Mouse (Mus musculus) macrophage (primary cell): Measurements from ENCODE around the gene Tdp1. TPM values are rescaled to one million over a fixed set of nuclear protein-coding genes. Genes with fewer than 3 reads are reported as not detected.

Source experiments
- H3K27ac ChIP-seq: fragments of 350-480 bp; formaldehyde crosslinking; 2 replicates; pipeline ENCODE4 v1.9.0; 2021
- H3K36me3 ChIP-seq: fragments of 350-480 bp; formaldehyde crosslinking; 2 replicates; pipeline ENCODE4 v1.9.0; 2021; ENCODE audit errors: inconsistent target
- H3K4me3 ChIP-seq: fragments of 350-480 bp; formaldehyde crosslinking; 2 replicates; pipeline ENCODE4 v1.9.0; 2021; ENCODE audit errors: inconsistent target
- H3K79me2 ChIP-seq: fragments of 350-480 bp; formaldehyde crosslinking; 2 replicates; pipeline ENCODE4 v1.9.0; 2021; ENCODE audit errors: inconsistent target
- WGBS: methylation state at CpG from one replicate; pipeline ENCODE4 v1.1.7; 2026; ENCODE audit warnings: inconsistent platforms; ENCODE audit not compliant: missing documents; 5-methylcytosine and 5-hydroxymethylcytosine counted together
- polyA plus RNA-seq: library from polyadenylated mRNA; stranded (reverse); fragments of 250-400 nt; gene quantifications from 3 replicates; pipeline ENCODE4 v1.2.4, GENCODE M21; 2018; ENCODE audit warnings: inconsistent platforms
- total RNA-seq, 78 experiments: library from RNA; depleted of rRNA; stranded (reverse); fragments of 250-400 nt; gene quantifications; 1 replicate in 9 of 78; 2 replicates in 24 of 78; 3 replicates in 43 of 78; 4 replicates in 2 of 78; pipeline ENCODE4 v1.2.4; 2018; ENCODE audit warnings: inconsistent platforms in 56 of 78

Gene Tdp1
- 10 to 100 TPM in 19 of 26 experiments, 1 to 10 TPM in 7; 3.2 to 34.2 (median 18.0) TPM for total RNA-seq (2018; cell fraction: chromatin; rRNA removed)
- total RNA-seq (2018; cell fraction: cytosol; rRNA removed), result 10 to 100 TPM in 2 of 26 experiments, 1 to 10 TPM in 24; 5.7 to 10.8 (median 8.5) TPM
- 10 to 100 TPM in 14 of 26 experiments, 1 to 10 TPM in 12; 3.0 to 32.4 (median 10.8) TPM for total RNA-seq (2018; cell fraction: nucleus; rRNA removed)
- 6.7 to 14.2 TPM (median 8.4 TPM) in 3 replicates for polyA plus RNA-seq

- peak within 1 kb of the TSS; percentile 80 for H3K4me3 ChIP-seq
- peak within 1 kb of the TSS; percentile 78 for H3K27ac ChIP-seq
- H3K79me2 ChIP-seq, result no peaks in the 10 kb centered on the region; the same call in 1 of the 2 replicates
- WGBS, result under 1% methylated on average over 71 of the region's 73 CpGs
- no peaks in the 10 kb centered on the region for H3K36me3 ChIP-seq
These were observed at the start of gene Tdp1, which contains the start of gene Efcab11 for GRCm38 (mm10) chr12:99884269-99885261. Tdp1 (plus strand) TSS chr12:99884517. Efcab11 (minus strand) TSS chr12:99884439.

- no peaks in the 10 kb centered on the region for H3K79me2 ChIP-seq
- no peak overlapping the region for H3K27ac ChIP-seq
- 50% methylated on average over 20 of the region's 20 CpGs for WGBS
- H3K4me3 ChIP-seq, result no peak overlapping the region
- H3K36me3 ChIP-seq, result no peaks in the 10 kb centered on the region
These were observed 47.7 kb upstream of the Tdp1 start for GRCm38 (mm10) chr12:99836404-99837131.

- 68% methylated on average over 5 of the region's 5 CpGs for WGBS
- no peak overlapping the region for H3K27ac ChIP-seq
- no peak overlapping the region for H3K4me3 ChIP-seq
- H3K36me3 ChIP-seq, result no peaks in the 10 kb centered on the region
- no peaks in the 10 kb centered on the region for H3K79me2 ChIP-seq
These were observed 46.8 kb upstream of the Tdp1 start for GRCm38 (mm10) chr12:99837528-99837927.

- Histone ChIP-seq H3K4me3 (no peak overlapping the region), H3K79me2 (no peaks in the 10 kb centered on the region), H3K36me3 (no peaks in the 10 kb centered on the region), H3K27ac (no peak overlapping the region)
- WGBS, result 93% methylated on average over 11 of the region's 11 CpGs
These were observed 46.2 kb upstream of the Tdp1 start for GRCm38 (mm10) chr12:99838109-99838508.

DNA sequence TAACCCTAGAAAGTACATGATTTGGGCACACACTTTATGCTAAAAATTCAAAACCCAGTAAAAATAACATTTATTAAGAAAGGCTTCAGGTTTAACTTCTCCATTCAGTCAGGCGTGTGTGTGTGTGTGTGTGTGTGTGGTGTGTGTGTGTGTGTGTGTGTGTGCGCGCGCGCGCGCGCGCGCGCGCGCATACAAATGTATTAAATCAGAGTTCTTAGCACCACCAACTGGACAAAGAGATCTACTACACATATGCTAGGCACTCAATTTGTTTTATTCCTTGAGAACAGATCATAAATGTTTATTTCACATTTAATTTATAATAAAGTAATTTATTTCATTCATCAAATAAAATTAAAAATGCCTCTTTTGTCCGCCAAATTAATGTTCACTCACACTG, 45.6 kb upstream of the Tdp1 start:
- Histone ChIP-seq H3K27ac (no peak overlapping the region), H3K36me3 (no peaks in the 10 kb centered on the region), H3K79me2 (no peaks in the 10 kb centered on the region), H3K4me3 (no peak overlapping the region)
- WGBS, result 54% methylated on average over 9 of the region's 14 CpGs

DNA sequence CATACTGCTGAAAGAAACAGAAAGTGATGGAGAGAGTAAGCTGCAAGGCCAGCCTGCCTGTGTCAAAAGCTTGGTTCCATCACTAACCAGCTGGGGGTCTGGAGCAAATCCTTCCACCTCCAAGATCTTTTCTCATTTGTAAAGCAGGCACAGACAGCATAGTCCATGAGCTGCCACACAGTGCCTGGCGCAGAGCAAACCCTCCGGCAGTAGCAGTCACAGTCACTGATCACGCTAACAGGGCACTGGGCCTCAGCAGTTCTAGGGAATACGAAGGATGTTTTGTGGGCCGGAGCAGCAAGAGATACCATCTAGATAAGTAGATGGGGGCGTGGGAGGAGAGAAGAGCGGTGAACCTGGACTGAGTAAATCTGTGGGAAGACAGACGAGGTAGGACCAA, 39.4 kb upstream of the Tdp1 start:
- no peak overlapping the region for H3K4me3 ChIP-seq
- H3K27ac ChIP-seq, result no peak overlapping the region
- 98% methylated on average over 7 of the region's 8 CpGs for WGBS
- H3K79me2 ChIP-seq, result no peaks in the 10 kb centered on the region
- H3K36me3 ChIP-seq, result no peaks in the 10 kb centered on the region

DNA sequence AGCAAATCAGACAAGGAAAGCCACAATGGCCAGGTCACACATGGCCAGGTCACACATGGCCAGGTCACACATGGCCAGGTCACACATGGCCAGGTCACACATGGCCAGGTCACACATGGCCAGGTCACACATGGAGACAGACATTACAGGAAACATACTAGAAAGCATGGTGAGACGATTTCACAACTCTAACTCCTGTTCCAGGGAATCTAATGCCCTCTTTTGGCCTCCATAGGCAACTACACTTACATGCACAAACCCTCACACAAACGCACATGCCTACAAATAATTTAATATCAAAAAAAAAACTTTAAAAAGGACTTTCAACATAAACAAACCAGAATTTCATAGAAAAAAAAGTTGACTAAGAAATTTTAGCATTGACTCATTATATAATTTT, 34.3 kb upstream of the Tdp1 start:
- no peak overlapping the region for H3K4me3 ChIP-seq
- H3K27ac ChIP-seq, result no peak overlapping the region
- no peaks in the 10 kb centered on the region for H3K36me3 ChIP-seq
- no peaks in the 10 kb centered on the region for H3K79me2 ChIP-seq
- WGBS, result 100% methylated on average over 2 of the region's 2 CpGs

DNA sequence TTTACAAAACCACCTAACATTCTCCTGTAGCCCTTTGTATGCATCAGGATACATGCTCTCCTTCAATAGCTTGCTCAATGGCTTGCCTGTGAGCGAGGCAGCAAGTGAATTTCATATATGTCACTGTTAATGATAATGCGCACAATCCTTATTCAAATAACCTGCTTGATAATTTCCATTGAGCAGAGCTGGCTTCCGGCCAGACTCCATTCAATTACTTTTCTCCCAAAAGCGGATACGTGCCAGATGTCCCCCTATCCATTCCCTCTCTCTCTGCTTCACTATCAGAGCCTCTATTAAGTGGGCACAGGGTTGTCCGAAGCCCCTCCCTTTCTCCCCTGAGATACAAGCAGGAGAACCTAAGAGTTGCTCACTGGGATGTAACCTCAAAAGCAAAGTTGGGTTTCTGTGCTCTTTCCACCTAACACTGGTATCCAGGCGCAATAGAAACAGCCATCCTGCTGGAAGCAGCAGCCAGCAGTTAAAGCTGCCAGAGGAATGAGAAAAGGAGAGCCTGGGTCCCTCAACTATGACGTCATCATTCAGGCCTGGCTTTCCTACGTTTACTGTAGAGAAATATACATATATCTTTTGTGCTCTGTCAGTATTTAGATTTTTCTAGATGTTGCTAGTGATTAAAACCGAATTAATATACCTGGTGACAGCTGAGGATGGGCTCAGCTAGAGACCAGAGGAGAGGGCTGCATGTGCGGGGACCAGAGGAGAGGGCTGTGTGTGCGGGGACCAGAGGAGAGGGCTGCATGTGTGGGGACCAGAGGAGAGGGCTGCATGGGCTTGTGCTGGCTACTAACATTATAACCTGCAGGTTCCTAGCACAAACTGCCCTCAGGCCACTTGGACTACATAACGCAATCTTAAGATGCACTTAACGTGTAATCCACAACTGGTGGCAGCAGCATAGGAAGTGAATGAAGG, 30.7 kb upstream of the Tdp1 start:
- H3K79me2 ChIP-seq, result no peaks in the 10 kb centered on the region
- H3K4me3 ChIP-seq, result no peak overlapping the region
- no peak overlapping the region for H3K27ac ChIP-seq
- H3K36me3 ChIP-seq, result no peaks in the 10 kb centered on the region
- WGBS, result 91% methylated on average over 14 of the region's 14 CpGs

- 96% methylated on average over 9 of the region's 9 CpGs for WGBS
- Histone ChIP-seq H3K79me2 (no peaks in the 10 kb centered on the region), H3K36me3 (no peaks in the 10 kb centered on the region), H3K4me3 (no peak overlapping the region), H3K27ac (no peak overlapping the region)
These were observed 28.3 kb upstream of the Tdp1 start for GRCm38 (mm10) chr12:99856011-99856410.

GRCm38 (mm10) chr12:99858664-99859063, 25.7 kb upstream of the Tdp1 start:
- H3K36me3 ChIP-seq, result no peaks in the 10 kb centered on the region
- H3K27ac ChIP-seq, result no peak overlapping the region
- no peak overlapping the region for H3K4me3 ChIP-seq
- 93% methylated on average over 5 of the region's 5 CpGs for WGBS
- H3K79me2 ChIP-seq, result no peaks in the 10 kb centered on the region

GRCm38 (mm10) chr12:99859391-99860100, 24.8 kb upstream of the Tdp1 start:
- Histone ChIP-seq H3K79me2 (no peaks in the 10 kb centered on the region), H3K27ac (no peak overlapping the region), H3K4me3 (no peak overlapping the region), H3K36me3 (no peaks in the 10 kb centered on the region)
- WGBS, result 89% methylated on average over 3 of the region's 3 CpGs

DNA sequence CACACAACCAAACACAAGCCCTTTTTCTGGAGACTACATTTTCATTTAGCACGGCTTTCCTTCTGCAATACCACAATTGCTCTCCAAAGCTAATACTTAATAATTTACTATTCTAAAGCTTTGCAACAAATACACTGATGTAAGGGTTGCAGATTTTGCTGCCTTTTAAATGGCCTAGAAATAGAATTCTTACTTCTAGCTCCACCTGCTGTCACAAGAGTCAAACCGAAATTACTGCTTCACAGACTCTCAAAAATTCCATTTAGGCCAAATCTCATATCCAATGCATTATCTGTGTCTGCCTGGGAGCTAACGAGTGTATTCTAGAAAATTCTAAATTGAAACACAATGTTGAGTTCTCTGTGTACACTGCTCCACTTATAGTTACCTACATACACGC, 23.3 kb upstream of the Tdp1 start:
- Histone ChIP-seq H3K4me3 (no peak overlapping the region), H3K36me3 (no peaks in the 10 kb centered on the region), H3K79me2 (no peaks in the 10 kb centered on the region), H3K27ac (no peak overlapping the region)
- 90% methylated on average over 4 of the region's 4 CpGs for WGBS

- Histone ChIP-seq H3K27ac (no peak overlapping the region), H3K4me3 (no peak overlapping the region), H3K79me2 (no peaks in the 10 kb centered on the region), H3K36me3 (no peaks in the 10 kb centered on the region)
These were observed 19.7 kb upstream of the Tdp1 start for GRCm38 (mm10) chr12:99864613-99865012.
